Mouse (Mus musculus) G1E (cell line): ENCODE measurements around the gene Klhl29.

ENCODE experiments used
- CTCF ChIP-seq: IDR thresholded peaks from 2 replicates; pipeline ENCODE4 v1.5.1; 2012; ENCODE audit warnings: low read depth, low read length, inconsistent platforms, mixed read lengths
- TAL1 ChIP-seq: conservative IDR thresholded peaks from 2 replicates; pipeline ENCODE4 v1.6.1; 2012; ENCODE audit warnings: low read depth, low read length, inconsistent platforms, mixed read lengths

DNA sequence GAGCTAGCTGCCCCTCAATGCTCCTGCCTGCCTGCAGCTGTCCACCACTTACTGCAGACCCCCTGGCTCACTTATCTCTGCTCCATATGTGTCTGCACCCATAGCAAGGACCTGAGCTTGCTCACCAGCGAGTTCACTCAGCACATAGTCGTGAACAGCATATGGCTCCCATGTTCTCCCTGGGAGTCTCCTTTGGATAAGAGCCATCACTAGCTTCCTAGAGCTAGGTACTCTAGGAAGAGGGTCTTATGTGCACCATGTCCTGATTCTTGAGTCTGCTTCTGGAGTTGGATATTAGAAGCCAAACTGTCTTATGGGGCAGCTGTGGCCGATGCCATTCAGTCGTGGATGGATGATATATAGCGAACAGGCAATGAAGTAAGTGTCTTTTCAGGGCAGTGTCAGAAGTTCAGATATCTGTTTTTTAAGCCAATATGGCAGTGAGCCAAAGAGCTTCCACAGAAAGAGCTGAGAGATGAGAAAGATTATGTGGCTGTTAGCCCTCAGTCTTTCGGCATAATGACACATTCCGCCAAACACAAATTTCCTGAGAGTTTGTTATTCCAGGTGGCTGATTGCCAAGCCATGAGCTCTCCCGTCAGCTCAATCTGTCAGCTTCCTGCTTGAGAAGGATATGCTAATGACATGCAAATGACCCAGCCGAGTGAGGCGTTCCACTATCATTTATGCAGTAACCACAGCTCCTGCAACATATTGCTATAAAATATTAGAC, 287.5 kb downstream of the Klhl29 start:
- TF ChIP-seq CTCF = no peak
- TF ChIP-seq TAL1 = no peak
